Mouse (Mus musculus): ENCODE measurements around the gene Pwp1.
A peak's percentile ranks its signal among the peaks of the same experiment; 100 is the strongest.
"Not testable (repeated sequence)": the region's sequence is repeated elsewhere in the genome, so short reads cannot be mapped to it uniquely, and the experiment has no call there.

Gene Pwp1

GRCm38 (mm10) chr10:85829085-85829853 is at the start of gene Pwp1:
Pwp1 (plus strand) TSS chr10:85829494.
- DNase-seq = peak; percentile 53 to 62

- not testable (repeated sequence) for DNase-seq
These were observed 7.1 kb upstream of the Pwp1 start for GRCm38 (mm10) chr10:85822143-85822696.

GRCm38 (mm10) chr10:85823752-85824151 is 5.5 kb upstream of the Pwp1 start:
- DNase-seq = not testable (repeated sequence)

- not testable (repeated sequence) for DNase-seq
These were observed 591 bp upstream of the Pwp1 start for GRCm38 (mm10) chr10:85828722-85829084.

GRCm38 (mm10) chr10:85846105-85846862 is 17.0 kb downstream of the Pwp1 start:
- DNase-seq = peak; percentile 6 to 24

- DNase-seq = peak; percentile 92 to 93
These were observed 42.6 kb downstream of the Pwp1 start for GRCm38 (mm10) chr10:85871698-85872478.

- DNase-seq = no peak
These were observed 43.1 kb downstream of the Pwp1 start for GRCm38 (mm10) chr10:85872479-85872773.

- DNase-seq = peak in 1 of 2 experiments; percentile 17
These were observed 44.7 kb downstream of the Pwp1 start for GRCm38 (mm10) chr10:85873861-85874544.

- no peak for DNase-seq
These were observed 46.5 kb downstream of the Pwp1 start for GRCm38 (mm10) chr10:85875812-85876211.

GRCm38 (mm10) chr10:85879886-85880486 is 50.7 kb downstream of the Pwp1 start:
- DNase-seq = peak in 1 of 2 experiments; percentile 57

GRCm38 (mm10) chr10:85916498-85917309 is 87.4 kb downstream of the Pwp1 start, which contains the start of gene Prdm4:
Prdm4 (minus strand) TSS chr10:85917142.
- peak; percentile 97 to 99 for DNase-seq

- DNase-seq = peak in 1 of 2 experiments; percentile 9
These were observed 98.6 kb downstream of the Pwp1 start, which contains the start of gene Ascl4 for GRCm38 (mm10) chr10:85927676-85928445. Ascl4 (plus strand) TSS chr10:85927681.

GRCm38 (mm10) chr10:85928499-85929207 is 99.4 kb downstream of the Pwp1 start:
- peak; percentile 70 to 82 for DNase-seq

GRCm38 (mm10) chr10:85929208-85929591 is 99.9 kb downstream of the Pwp1 start:
- no peak for DNase-seq

- no peak for DNase-seq
These were observed 100.7 kb downstream of the Pwp1 start for GRCm38 (mm10) chr10:85929962-85930361.

- no peak for DNase-seq
These were observed 107.1 kb downstream of the Pwp1 start for GRCm38 (mm10) chr10:85936280-85936965.
